Mouse (Mus musculus) small intestine, adult 2 months (tissue): ENCODE data around the gene Map7.

Source experiments
- CTCF ChIP-seq: fragments of 200-500 bp; IDR thresholded peaks from 2 replicates; pipeline ENCODE4 v1.5.1; 2012; ENCODE audit warnings: low read depth, mild to moderate bottlenecking, control low read depth, inconsistent platforms, low read length, moderate library complexity, mixed read lengths; ENCODE audit not compliant: insufficient replicate concordance, insufficient read length; ENCODE audit errors: extremely low read depth
- POLR2A ChIP-seq: fragments of 200-500 bp; IDR thresholded peaks from 2 replicates; pipeline ENCODE4 v1.6.1; 2012; ENCODE audit warnings: low read depth, mild to moderate bottlenecking, control low read depth, inconsistent platforms, low read length, moderate library complexity

- TF ChIP-seq CTCF (no peak), POLR2A (no peak)
These were observed 108.9 kb downstream of the Map7 start for GRCm38 (mm10) chr10:20257054-20257643.
